Mouse (Mus musculus) heart, adult 2 months (tissue): Measurements from ENCODE around the gene Lrrc25.

Source experiments
- CTCF ChIP-seq: fragments of 200-600 bp; IDR thresholded peaks from 2 replicates; pipeline ENCODE4 v1.8.1; 2022; ENCODE audit warnings: antibody characterized with exemption, mild to moderate bottlenecking, moderate library complexity
- EP300 ChIP-seq: fragments of 200-500 bp; IDR thresholded peaks from 2 replicates; pipeline ENCODE4 v1.6.1; 2011; ENCODE audit warnings: low read depth, low read length, control low read depth; ENCODE audit not compliant: insufficient read depth
- POLR2A ChIP-seq: fragments of 200-500 bp; IDR thresholded peaks from 2 replicates; pipeline ENCODE4 v1.6.1; 2011; ENCODE audit warnings: mild to moderate bottlenecking, low read depth, low read length, control low read depth; ENCODE audit not compliant: insufficient read depth

GRCm38 (mm10) chr8:70657739-70658138, 41.8 kb downstream of the Lrrc25 start:
- no peak for TF ChIP-seq POLR2A
- TF ChIP-seq EP300, result no peak
- no peak for TF ChIP-seq CTCF
